ENCODE assay signal across 17 mouse cellular contexts in the genomic region with DNA sequence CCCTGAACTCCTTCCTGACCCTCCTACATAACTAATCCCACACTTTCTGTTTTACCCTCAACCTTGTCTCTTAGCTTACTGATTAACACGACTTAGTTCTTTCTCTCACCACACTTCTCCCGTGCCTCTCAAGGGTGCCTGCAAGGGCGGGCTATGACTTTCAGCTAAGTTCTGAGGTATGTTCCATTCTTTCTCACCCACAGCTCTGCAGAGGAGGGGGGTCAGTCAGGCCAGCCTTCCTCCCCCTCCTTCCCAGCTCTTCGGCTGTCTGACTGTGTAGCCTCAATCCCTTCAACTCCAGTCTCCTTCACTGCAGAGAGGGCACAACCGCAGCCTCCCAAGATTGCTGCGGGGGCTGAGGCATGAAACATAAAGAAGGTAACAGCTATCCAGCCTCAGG. TPM values are rescaled to one million over a fixed set of nuclear protein-coding genes. Genes with fewer than 3 reads are reported as not detected.
DNase-seq lines count a peak whose midpoint lies in the region; ATAC-seq and TF ChIP-seq lines count a peak whose summit lies in the region.
"Had no signal": no experiment of that assay in that cellular context is flagged by ENCODE, and none has a peak within 500 bp of the region (broad histone marks: within the 10 kb centered on the region; RNA-seq: fewer than 3 reads in every experiment).

No protein-coding gene starts in this region.

- H3K4me2 ChIP-seq in intestine, embryonic 16.5 days (ENCODE audit: low read depth, low read length) = no peak overlapping the region
- peak overlapping the region; percentile 8; the same call in 1 of the 2 replicates for H3K4me2 ChIP-seq in kidney, embryonic 16.5 days (replicated peaks; ENCODE audit: low read depth, low read length)
- peak overlapping the region; percentile 13; the same call in 1 of the 2 replicates for H3K4me2 ChIP-seq in liver, embryonic 13.5 days
- H3K4me2 ChIP-seq: hindbrain, embryonic 14.5 days; midbrain, embryonic 11.5 days had no signal

- peaks cover 9% of the 10 kb centered on the region for H3K27me3 ChIP-seq in intestine, embryonic 16.5 days (replicated peaks; ENCODE audit: control insufficient read depth, insufficient read depth, low read length)
- peaks cover 28% of the 10 kb centered on the region for H3K27me3 ChIP-seq in kidney, embryonic 16.5 days (ENCODE audit: insufficient read depth, low read length)
- H3K27me3 ChIP-seq in liver, embryonic 13.5 days = peaks cover 32% of the 10 kb centered on the region

- peak overlapping the region; percentile 59 for H3K27ac ChIP-seq in left cerebral cortex, adult 2 months
- 0 out of 2 replicates have a peak overlapping the region, but pooled peaks have one; percentile 7 for H3K27ac ChIP-seq in intestine, embryonic 16.5 days (ENCODE audit: low read length)
- peak overlapping the region; percentile 82 for H3K27ac ChIP-seq in kidney, embryonic 16.5 days (ENCODE audit: low read length)
- no peak overlapping the region for H3K27ac ChIP-seq in liver, embryonic 13.5 days
- H3K27ac ChIP-seq: hindbrain, embryonic 14.5 days had no signal

- H3K4me3 ChIP-seq in left cerebral cortex, adult 2 months = no peak overlapping the region
- no peak overlapping the region for H3K4me3 ChIP-seq in intestine, embryonic 16.5 days (ENCODE audit: low read length)
- no peak overlapping the region for H3K4me3 ChIP-seq in kidney, embryonic 16.5 days (ENCODE audit: low read length)
- H3K4me3 ChIP-seq in liver, embryonic 13.5 days (replicated peaks) = no peak overlapping the region
- H3K4me3 ChIP-seq: layer of hippocampus, adult 2 months had no signal

- no peak overlapping the region for H3K9ac ChIP-seq in intestine, embryonic 16.5 days (ENCODE audit: low read depth, low read length)
- H3K9ac ChIP-seq in kidney, embryonic 16.5 days (replicated peaks; ENCODE audit: low read length) = peak overlapping the region; percentile 29; the same call in 1 of the 2 replicates
- no peak overlapping the region for H3K9ac ChIP-seq in liver, embryonic 13.5 days
- H3K9ac ChIP-seq: hindbrain, embryonic 14.5 days had no signal

- no peak for DNase-seq in left cerebral cortex, adult 2 months (ENCODE audit: extremely low spot score in 1 of 2, low spot score in 2 of 2)
- no peak for DNase-seq in left cerebral cortex, adult 11 months (ENCODE audit: low spot score)
- no peak for DNase-seq in liver, embryonic 13.5 days
- DNase-seq in ovary, postnatal 10 days (ENCODE audit: low spot score) = no peak
- no peak for DNase-seq in urinary bladder, postnatal 25 days (ENCODE audit: low spot score)
- no peak for DNase-seq in layer of hippocampus, postnatal 25 days (ENCODE audit: extremely low spot score in 1 of 2, low spot score in 1 of 2)
- DNase-seq: B cell, adult 2 months; cerebellum, adult 2 months; heart, adult 18-20 months; lung, postnatal 36 days; right cerebral cortex, postnatal 25 days had no signal

- 62% methylated on average over 6 of the region's 6 CpGs for WGBS in intestine, embryonic 16.5 days
- 57% methylated on average over 6 of the region's 6 CpGs for WGBS in kidney, embryonic 16.5 days
- WGBS in liver, embryonic 13.5 days (ENCODE audit: insufficient replicate concordance) = 64% methylated on average over 6 of the region's 6 CpGs

- no peaks in the 10 kb centered on the region for H3K36me3 ChIP-seq in intestine, embryonic 16.5 days (ENCODE audit: control insufficient read depth, insufficient read depth, low read length)
- H3K36me3 ChIP-seq in kidney, embryonic 16.5 days (ENCODE audit: insufficient read depth, low read length) = no peaks in the 10 kb centered on the region
- H3K36me3 ChIP-seq in liver, embryonic 13.5 days = no peaks in the 10 kb centered on the region

- intact Hi-C loops in left cerebral cortex, adult 2 months (cut with DNase I) = no loop called here

- no peaks in the 10 kb centered on the region for H3K9me3 ChIP-seq in intestine, embryonic 16.5 days (ENCODE audit: control insufficient read depth, low read length)
- H3K9me3 ChIP-seq in kidney, embryonic 16.5 days (ENCODE audit: low read length) = no peaks in the 10 kb centered on the region
- H3K9me3 ChIP-seq in liver, embryonic 13.5 days (replicated peaks) = no peaks in the 10 kb centered on the region

- no peak for ATAC-seq in intestine, embryonic 16.5 days
- ATAC-seq in kidney, embryonic 16.5 days (ENCODE audit: low FRiP score, low TSS enrichment) = peak; percentile 71
- no peak for ATAC-seq in liver, embryonic 13.5 days (ENCODE audit: low read depth)
- ATAC-seq: forebrain, embryonic 14.5 days had no signal

- TF ChIP-seq CTCF in left cerebral cortex, adult 2 months (IDR thresholded peaks at IDR 0.05) = no peak

- peaks cover 9% of the 10 kb centered on the region; the same call in 1 of the 2 replicates for H3K4me1 ChIP-seq in intestine, embryonic 16.5 days (ENCODE audit: control insufficient read depth, insufficient read depth, low read length)
- peaks cover 17% of the 10 kb centered on the region; the same call in 1 of the 2 replicates for H3K4me1 ChIP-seq in kidney, embryonic 16.5 days (ENCODE audit: insufficient read depth, low read length)
- H3K4me1 ChIP-seq in liver, embryonic 13.5 days (replicated peaks) = peaks cover 16% of the 10 kb centered on the region

RNA-seq across cellular contexts. Expression of gene C130074G19Rik, which starts 4.2 kb away (rescaled TPM):
- total RNA-seq in left cerebral cortex, adult 2 months (2021) = 10 to 100 TPM; 37.6 to 46.2 TPM
- 1.8 and 2.0 TPM in 2 replicates for polyA plus RNA-seq in intestine, embryonic 16.5 days (2015; fragmentation: Nextera tagmentation; extraction: Ambion mirVana)
- polyA plus RNA-seq in kidney, embryonic 16.5 days (2015; fragmentation: Nextera tagmentation; extraction: Ambion mirVana) = 3.1 and 3.9 TPM in 2 replicates
- 1.3 and 1.6 TPM in 2 replicates for polyA plus RNA-seq in liver, embryonic 13.5 days (2015; fragmentation: Nextera tagmentation; extraction: Ambion mirVana)
- total RNA-seq in layer of hippocampus, postnatal 25 days (2021) = 1 to 10 TPM; 8.1 to 9.9 TPM

RNA-seq across cellular contexts. Expression of gene Marc2, which starts 32.6 kb away (rescaled TPM):
- 100 to 1,000 TPM; 167 to 177 TPM for total RNA-seq in left cerebral cortex, adult 2 months (2021)
- polyA plus RNA-seq in intestine, embryonic 16.5 days (2015; fragmentation: Nextera tagmentation; extraction: Ambion mirVana) = 404 and 475 TPM in 2 replicates
- polyA plus RNA-seq in kidney, embryonic 16.5 days (2015; fragmentation: Nextera tagmentation; extraction: Ambion mirVana) = 196 and 228 TPM in 2 replicates
- 189 and 193 TPM in 2 replicates for polyA plus RNA-seq in liver, embryonic 13.5 days (2015; fragmentation: Nextera tagmentation; extraction: Ambion mirVana)
- total RNA-seq in layer of hippocampus, postnatal 25 days (2021) = 100 to 1,000 TPM; 107 to 112 TPM
